Mouse (Mus musculus) cortical plate, adult 2 months (tissue): ENCODE data around the gene Ksr1.

Source experiments
- CTCF ChIP-seq: fragments of 200-500 bp; IDR thresholded peaks from 2 replicates; pipeline ENCODE4 v1.5.1; 2011; ENCODE audit warnings: mild to moderate bottlenecking, control low read depth, low read length; ENCODE audit not compliant: insufficient read depth; ENCODE audit errors: extremely low read depth
- POLR2A ChIP-seq: fragments of 200-500 bp; IDR thresholded peaks from 2 replicates; pipeline ENCODE4 v1.6.1; 2011; ENCODE audit warnings: mild to moderate bottlenecking, low read length, control low read depth; ENCODE audit not compliant: insufficient read depth; ENCODE audit errors: extremely low read depth

- TF ChIP-seq POLR2A = no peak
- no peak for TF ChIP-seq CTCF
These were observed 6.5 kb upstream of the Ksr1 start for GRCm38 (mm10) chr11:79152696-79153095.
